Comparison of ENCODE assay signal across 8 mouse cellular contexts in genomic region chr11:98944897-98945604, GRCm38 (mm10). TPM values are rescaled to one million over a fixed set of nuclear protein-coding genes. Genes with fewer than 3 reads are reported as not detected.
DNase-seq lines count a peak whose midpoint lies in the region; ATAC-seq and TF ChIP-seq lines count a peak whose summit lies in the region.

No protein-coding gene starts in this region.

- no peaks in the 10 kb centered on the region for H3K27me3 ChIP-seq in embryonic facial prominence, embryonic 13.5 days
- peaks cover 11% of the 10 kb centered on the region for H3K27me3 ChIP-seq in liver, embryonic 13.5 days

- peak overlapping the region; percentile 92 for H3K27ac ChIP-seq in gastrocnemius, adult 2 months
- H3K27ac ChIP-seq in embryonic facial prominence, embryonic 13.5 days, result peak overlapping the region; percentile 100
- H3K27ac ChIP-seq in liver, embryonic 13.5 days, result peak overlapping the region; percentile 81

- H3K4me1 ChIP-seq in embryonic facial prominence, embryonic 13.5 days, result peaks cover 96% of the 10 kb centered on the region
- peaks cover 96% of the 10 kb centered on the region for H3K4me1 ChIP-seq in liver, embryonic 13.5 days (replicated peaks)

- H3K4me3 ChIP-seq in gastrocnemius, adult 2 months, result no peak overlapping the region; the same call in 1 of the 2 replicates
- peak overlapping the region; percentile 21; the same call in 1 of the 2 replicates for H3K4me3 ChIP-seq in embryonic facial prominence, embryonic 13.5 days
- no peak overlapping the region for H3K4me3 ChIP-seq in liver, embryonic 13.5 days (replicated peaks)

- WGBS in embryonic facial prominence, embryonic 13.5 days, result 23% methylated on average over 11 of the region's 11 CpGs
- 41% methylated on average over 11 of the region's 11 CpGs for WGBS in liver, embryonic 13.5 days (ENCODE audit: insufficient replicate concordance)

- ATAC-seq in embryonic facial prominence, embryonic 13.5 days (ENCODE audit: insufficient number of reproducible peaks, insufficient read depth, low FRiP score, low TSS enrichment, low read depth), result no peak
- no peak for ATAC-seq in liver, embryonic 13.5 days (ENCODE audit: low read depth)
- ATAC-seq in cerebellum, adult (ENCODE audit: insufficient number of reproducible peaks, low FRiP score, low TSS enrichment), result no peak

- intact Hi-C loops in gastrocnemius, adult 2 months (cut with DNase I), result no loop called here

- DNase-seq in gastrocnemius, adult 2 months, result no peak
- no peak for DNase-seq in gastrocnemius, adult 18-20 months (ENCODE audit: low spot score)
- peak; percentile 35 for DNase-seq in A20 (ENCODE audit: low read depth, low spot score)
- DNase-seq in liver, embryonic 13.5 days, result no peak
- no peak for DNase-seq in testis, postnatal 14 days (ENCODE audit: low spot score)
- no peak for DNase-seq in layer of hippocampus, adult 9-11 months

- no peaks in the 10 kb centered on the region for H3K9me3 ChIP-seq in embryonic facial prominence, embryonic 13.5 days
- H3K9me3 ChIP-seq in liver, embryonic 13.5 days (replicated peaks), result no peaks in the 10 kb centered on the region

- TF ChIP-seq CTCF in gastrocnemius, adult 2 months (IDR thresholded peaks at IDR 0.05), result no peak

- peaks cover 15% of the 10 kb centered on the region for H3K36me3 ChIP-seq in embryonic facial prominence, embryonic 13.5 days
- no peaks in the 10 kb centered on the region for H3K36me3 ChIP-seq in liver, embryonic 13.5 days

- peak overlapping the region; percentile 91 for H3K4me2 ChIP-seq in embryonic facial prominence, embryonic 13.5 days
- H3K4me2 ChIP-seq in liver, embryonic 13.5 days, result peak overlapping the region; percentile 29; the same call in 1 of the 2 replicates

- H3K9ac ChIP-seq in embryonic facial prominence, embryonic 13.5 days, result peak overlapping the region; percentile 27
- H3K9ac ChIP-seq in liver, embryonic 13.5 days, result no peak overlapping the region

RNA-seq across cellular contexts. Expression of gene Rara, which starts 17.4 kb away (rescaled TPM):
- 10 to 100 TPM; 10.2 to 12.4 TPM for total RNA-seq in gastrocnemius, adult 2 months (2021)
- 10 to 100 TPM; 12.9 to 13.2 TPM for total RNA-seq in gastrocnemius, adult 18-20 months (2021)
- 39.4 and 44.7 TPM in 2 replicates for polyA plus RNA-seq in embryonic facial prominence, embryonic 13.5 days (2015; fragmentation: Nextera tagmentation; extraction: Ambion mirVana)
- polyA plus RNA-seq in liver, embryonic 13.5 days (2015; fragmentation: Nextera tagmentation; extraction: Ambion mirVana), result 3.4 and 3.8 TPM in 2 replicates

RNA-seq across cellular contexts. Expression of gene Cdc6, which starts 37.5 kb away (rescaled TPM):
- under 1 TPM in 1 of 2 experiments, not detected in 1; 0.11 TPM for total RNA-seq in gastrocnemius, adult 2 months (2021)
- under 1 TPM; 0.09 to 0.26 TPM for total RNA-seq in gastrocnemius, adult 18-20 months (2021)
- 26.9 and 31.5 TPM in 2 replicates for polyA plus RNA-seq in embryonic facial prominence, embryonic 13.5 days (2015; fragmentation: Nextera tagmentation; extraction: Ambion mirVana)
- polyA plus RNA-seq in liver, embryonic 13.5 days (2015; fragmentation: Nextera tagmentation; extraction: Ambion mirVana), result 69.1 and 79.8 TPM in 2 replicates

RNA-seq across cellular contexts. Expression of gene Gjd3, which starts 37.8 kb away (rescaled TPM):
- total RNA-seq in gastrocnemius, adult 2 months (2021), result not detected
- not detected for total RNA-seq in gastrocnemius, adult 18-20 months (2021)
- 0.34 and 0.44 TPM in 2 replicates for polyA plus RNA-seq in embryonic facial prominence, embryonic 13.5 days (2015; fragmentation: Nextera tagmentation; extraction: Ambion mirVana)
- polyA plus RNA-seq in liver, embryonic 13.5 days (2015; fragmentation: Nextera tagmentation; extraction: Ambion mirVana), result not detected in 2 replicates
